In the genomic region with DNA sequence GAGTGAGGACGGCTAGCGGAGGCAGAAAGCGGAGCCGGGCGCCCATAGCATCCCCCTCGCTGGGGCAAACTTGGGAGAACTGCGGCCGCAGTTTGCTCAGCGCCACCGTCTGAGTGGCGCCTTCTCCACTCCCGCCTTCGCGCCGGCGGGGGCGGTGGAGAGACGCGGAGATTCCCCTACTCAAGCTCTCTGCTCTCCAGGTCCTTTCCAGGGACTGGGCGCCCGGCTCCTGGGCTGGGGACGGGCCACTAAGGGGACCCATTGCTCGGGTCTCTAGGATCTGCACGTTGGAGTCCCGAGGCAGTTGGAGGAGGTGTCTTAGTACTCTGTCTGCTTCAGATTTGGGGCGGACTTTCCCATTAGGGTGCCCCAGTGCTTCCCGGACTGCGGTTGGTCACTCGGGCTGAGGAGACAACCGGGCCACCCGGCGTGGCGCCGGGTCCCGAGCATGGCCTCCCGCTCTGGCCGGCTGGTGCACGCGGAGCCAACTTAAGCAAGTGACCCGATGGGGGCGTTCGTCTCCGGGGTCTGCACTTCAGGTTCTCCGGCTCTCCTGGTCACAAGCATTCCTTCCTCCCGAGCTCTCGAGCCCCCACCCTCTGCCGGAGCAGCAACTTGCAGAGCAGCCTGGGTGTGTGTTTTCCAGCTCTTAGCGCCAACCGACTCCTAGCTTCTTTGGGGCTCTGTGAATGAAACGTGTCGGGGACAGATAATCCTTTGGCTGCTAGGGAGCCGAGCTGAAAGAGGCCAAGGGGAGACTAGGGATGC, we compare ENCODE assay signal across 8 mouse cellular contexts. TPM values are rescaled to one million over a fixed set of nuclear protein-coding genes. Genes with fewer than 3 reads are reported as not detected.
DNase-seq lines count a peak whose midpoint lies in the region; ATAC-seq lines count a peak whose summit lies in the region.

No protein-coding gene starts in this region.

- peak overlapping the region; percentile 75 for H3K4me2 ChIP-seq in forebrain, embryonic 12.5 days
- H3K4me2 ChIP-seq in heart, embryonic 14.5 days (ENCODE audit: low read length) = peak overlapping the region; percentile 100
- H3K4me2 ChIP-seq in liver, embryonic 13.5 days = peak overlapping the region; percentile 63
- H3K4me2 ChIP-seq in neural tube, embryonic 11.5 days (ENCODE audit: low read depth) = peak overlapping the region; percentile 85

- H3K27ac ChIP-seq in forebrain, embryonic 12.5 days = peak overlapping the region; percentile 96
- H3K27ac ChIP-seq in heart, embryonic 14.5 days (replicated peaks in 1 of 2; ENCODE audit: control insufficient read depth in 1 of 2, insufficient read depth in 1 of 2, low read depth in 2 of 2, low read length in 2 of 2) = peak overlapping the region; percentile 63 to 77
- H3K27ac ChIP-seq in liver, embryonic 13.5 days = peak overlapping the region; percentile 63
- H3K27ac ChIP-seq in neural tube, embryonic 11.5 days (ENCODE audit: low read depth, low read length) = peak overlapping the region; percentile 91

- H3K4me3 ChIP-seq in forebrain, embryonic 12.5 days (replicated peaks) = peak overlapping the region; percentile 86
- H3K4me3 ChIP-seq in heart, embryonic 14.5 days (ENCODE audit: control insufficient read depth in 1 of 2, insufficient read depth in 1 of 2, low read depth in 1 of 2, low read length in 2 of 2) = peak overlapping the region; percentile 64 to 72
- peak overlapping the region; percentile 57 for H3K4me3 ChIP-seq in liver, embryonic 13.5 days (replicated peaks)
- peak overlapping the region; percentile 87 for H3K4me3 ChIP-seq in neural tube, embryonic 11.5 days (ENCODE audit: low read depth, low read length)

- H3K36me3 ChIP-seq in forebrain, embryonic 12.5 days (replicated peaks) = no peaks in the 10 kb centered on the region
- H3K36me3 ChIP-seq in heart, embryonic 14.5 days (ENCODE audit: control insufficient read depth, insufficient read depth, low read length) = no peaks in the 10 kb centered on the region
- no peaks in the 10 kb centered on the region for H3K36me3 ChIP-seq in liver, embryonic 13.5 days
- H3K36me3 ChIP-seq in neural tube, embryonic 11.5 days (ENCODE audit: control insufficient read depth, insufficient read depth, low read length) = no peaks in the 10 kb centered on the region

- peaks cover 23% of the 10 kb centered on the region for H3K4me1 ChIP-seq in forebrain, embryonic 12.5 days
- 0 out of 4 replicates have a peak, but pooled peaks cover 0 to 3% of the 10 kb centered on the region in 2 experiments for H3K4me1 ChIP-seq in heart, embryonic 14.5 days (ENCODE audit: control insufficient read depth in 2 of 2, insufficient read depth in 2 of 2, low read length in 2 of 2)
- H3K4me1 ChIP-seq in liver, embryonic 13.5 days (replicated peaks) = no peaks in the 10 kb centered on the region
- H3K4me1 ChIP-seq in neural tube, embryonic 11.5 days (ENCODE audit: control insufficient read depth, insufficient read depth, low read length) = peaks cover 2% of the 10 kb centered on the region; the same call in 1 of the 2 replicates

- H3K27me3 ChIP-seq in forebrain, embryonic 12.5 days = no peaks in the 10 kb centered on the region
- H3K27me3 ChIP-seq in heart, embryonic 14.5 days (ENCODE audit: control insufficient read depth, insufficient read depth, low read length) = peaks cover 6% of the 10 kb centered on the region
- H3K27me3 ChIP-seq in liver, embryonic 13.5 days = peaks cover 39% of the 10 kb centered on the region
- no peaks in the 10 kb centered on the region for H3K27me3 ChIP-seq in neural tube, embryonic 11.5 days (ENCODE audit: control insufficient read depth, insufficient read depth, low read length)

- peak overlapping the region; percentile 88 for H3K9ac ChIP-seq in forebrain, embryonic 12.5 days
- H3K9ac ChIP-seq in heart, embryonic 14.5 days (ENCODE audit: low read length) = peak overlapping the region; percentile 77
- H3K9ac ChIP-seq in liver, embryonic 13.5 days = peak overlapping the region; percentile 56
- peak overlapping the region; percentile 94 for H3K9ac ChIP-seq in neural tube, embryonic 11.5 days (ENCODE audit: low read length)

- H3K9me3 ChIP-seq in forebrain, embryonic 12.5 days = no peaks in the 10 kb centered on the region
- no peaks in the 10 kb centered on the region for H3K9me3 ChIP-seq in heart, embryonic 14.5 days (ENCODE audit: control insufficient read depth, low read length)
- no peaks in the 10 kb centered on the region for H3K9me3 ChIP-seq in liver, embryonic 13.5 days (replicated peaks)
- H3K9me3 ChIP-seq in neural tube, embryonic 11.5 days (ENCODE audit: control insufficient read depth, low read length) = no peaks in the 10 kb centered on the region

- ATAC-seq in forebrain, embryonic 12.5 days (ENCODE audit: low FRiP score) = peak; percentile 82
- peak; percentile 66 for ATAC-seq in heart, embryonic 14.5 days (ENCODE audit: insufficient number of reproducible peaks, insufficient read depth, low FRiP score, low read depth)
- ATAC-seq in liver, embryonic 13.5 days (ENCODE audit: low read depth) = peak; percentile 56
- ATAC-seq in neural tube, embryonic 11.5 days (ENCODE audit: insufficient read depth, low FRiP score, low TSS enrichment) = peak; percentile 77

- 0% methylated on average over 52 of the region's 52 CpGs for WGBS in forebrain, embryonic 12.5 days
- WGBS in heart, embryonic 14.5 days = 0% methylated on average over 52 of the region's 52 CpGs
- WGBS in liver, embryonic 13.5 days (ENCODE audit: insufficient replicate concordance) = under 1% methylated on average over 51 of the region's 52 CpGs
- WGBS in neural tube, embryonic 11.5 days = under 1% methylated on average over 52 of the region's 52 CpGs

- DNase-seq in 3T3-L1 (ENCODE audit: low read depth, low spot score) = peak; percentile 78
- peak; percentile 70 for DNase-seq in brain, embryonic 18.5 days (ENCODE audit: low read depth, low spot score)
- peak; percentile 72 for DNase-seq in kidney, postnatal 14 days
- peak; percentile 5 for DNase-seq in liver, embryonic 13.5 days
- DNase-seq in neural tube, embryonic 11.5 days (ENCODE audit: low spot score) = peak; percentile 89
- DNase-seq in urinary bladder, postnatal 10 days (ENCODE audit: low spot score) = peak; percentile 19

RNA-seq across cellular contexts. Expression of gene Gpc6, which starts 1.5 kb away (rescaled TPM):
- polyA plus RNA-seq in forebrain, embryonic 12.5 days (2016; fragmentation: Nextera tagmentation; extraction: Ambion mirVana) = 32.1 and 37.7 TPM in 2 replicates
- polyA plus RNA-seq in heart, embryonic 14.5 days (2014; fragmentation: Nextera tagmentation; extraction: Ambion mirVana) = 12.3 and 14.5 TPM in 2 replicates
- 3.3 and 4.0 TPM in 2 replicates for polyA plus RNA-seq in liver, embryonic 13.5 days (2015; fragmentation: Nextera tagmentation; extraction: Ambion mirVana)
- polyA plus RNA-seq in neural tube, embryonic 11.5 days (2014; fragmentation: Nextera tagmentation; extraction: Ambion mirVana) = 30.9 and 31.2 TPM in 2 replicates

Comparison
In these comparisons a context has a peak if more than half of its experiments do, and no peak if none do; other contexts are left out.
1. Peak in every context shown above with its lines: DNase-seq, ATAC-seq, H3K4me3 ChIP-seq and H3K27ac ChIP-seq.
2. DNase-seq: peak in every context shown above with its lines; median percentile 89 in neural tube, embryonic 11.5 days; 78 in 3T3-L1; 72 in kidney, postnatal 14 days; 70 in brain, embryonic 18.5 days; 19 in urinary bladder, postnatal 10 days; 5 in liver, embryonic 13.5 days.